Mouse (Mus musculus): Measurements from ENCODE around the gene Ppp1r12c.
A peak's percentile ranks its signal among the peaks of the same experiment; 100 is the strongest.

Gene Ppp1r12c

GRCm38 (mm10) chr7:4516332-4517050, 15.0 kb upstream of the Ppp1r12c start, which contains the start of gene Tnnt1:
Gene Tnnt1 (minus strand): TSS chr7:4516382.
- no peak for DNase-seq (ENCODE audit: low read depth in 1 of 2, low spot score in 2 of 2)

- no peak for DNase-seq (ENCODE audit: low read depth in 1 of 2, low spot score in 2 of 2)
These were observed 14.4 kb upstream of the Ppp1r12c start for GRCm38 (mm10) chr7:4515853-4516252.

GRCm38 (mm10) chr7:4513829-4514712, 12.6 kb upstream of the Ppp1r12c start:
- no peak for DNase-seq (ENCODE audit: low read depth in 1 of 2, low spot score in 2 of 2)

GRCm38 (mm10) chr7:4513236-4513635, 11.8 kb upstream of the Ppp1r12c start:
- DNase-seq (ENCODE audit: low read depth in 1 of 2, low spot score in 2 of 2), result no peak

GRCm38 (mm10) chr7:4511489-4512224, 10.2 kb upstream of the Ppp1r12c start:
- no peak for DNase-seq (ENCODE audit: low read depth in 1 of 2, low spot score in 2 of 2)

- DNase-seq (ENCODE audit: low read depth in 1 of 2, low spot score in 2 of 2), result peak in 1 of 2 experiments; percentile 42
These were observed 8.6 kb upstream of the Ppp1r12c start for GRCm38 (mm10) chr7:4509863-4510608.

GRCm38 (mm10) chr7:4508739-4509116, 7.2 kb upstream of the Ppp1r12c start:
- DNase-seq (ENCODE audit: low read depth in 1 of 2, low spot score in 2 of 2), result no peak

- no peak for DNase-seq (ENCODE audit: low read depth in 1 of 2, low spot score in 2 of 2)
These were observed 6.7 kb upstream of the Ppp1r12c start for GRCm38 (mm10) chr7:4508062-4508738.

GRCm38 (mm10) chr7:4507220-4507619, 5.7 kb upstream of the Ppp1r12c start:
- DNase-seq (ENCODE audit: low read depth in 1 of 2, low spot score in 2 of 2), result no peak

GRCm38 (mm10) chr7:4504646-4505435, 3.4 kb upstream of the Ppp1r12c start:
- no peak for DNase-seq (ENCODE audit: low read depth in 1 of 2, low spot score in 2 of 2)

GRCm38 (mm10) chr7:4503858-4504257, 2.4 kb upstream of the Ppp1r12c start:
- no peak for DNase-seq (ENCODE audit: low read depth in 1 of 2, low spot score in 2 of 2)

- DNase-seq (ENCODE audit: low read depth in 1 of 2, low spot score in 2 of 2), result no peak
These were observed 1.6 kb upstream of the Ppp1r12c start for GRCm38 (mm10) chr7:4503100-4503499.

- no peak for DNase-seq (ENCODE audit: low read depth in 1 of 2, low spot score in 2 of 2)
These were observed 1.1 kb upstream of the Ppp1r12c start for GRCm38 (mm10) chr7:4502421-4503090.

- DNase-seq (ENCODE audit: low read depth in 1 of 2, low spot score in 2 of 2), result peak in 1 of 2 experiments; percentile 53
These were observed 498 bp downstream of the Ppp1r12c start for GRCm38 (mm10) chr7:4500892-4501471.

GRCm38 (mm10) chr7:4499034-4499433, 2.4 kb downstream of the Ppp1r12c start:
- no peak for DNase-seq (ENCODE audit: low read depth in 1 of 2, low spot score in 2 of 2)

- no peak for DNase-seq (ENCODE audit: low read depth in 1 of 2, low spot score in 2 of 2)
These were observed 3.2 kb downstream of the Ppp1r12c start for GRCm38 (mm10) chr7:4498251-4498650.

GRCm38 (mm10) chr7:4497271-4497903, 4.1 kb downstream of the Ppp1r12c start:
- no peak for DNase-seq (ENCODE audit: low read depth in 1 of 2, low spot score in 2 of 2)

GRCm38 (mm10) chr7:4496468-4496867, 5.0 kb downstream of the Ppp1r12c start:
- DNase-seq (ENCODE audit: low read depth in 1 of 2, low spot score in 2 of 2), result no peak

All from monocyte, adult 2 months (primary cell).